Mouse (Mus musculus) left cerebral cortex, adult 2 months (tissue): ENCODE measurements at regions not wholly inside any gene's neighbourhood (a gene's known extent, or its start where the extent isn't known, plus 50 kb on each side); places are given as distances from the start of the nearest gene placed in this dataset.

ENCODE experiments used
- DNase-seq, 2 experiments: peaks; one replicate each; pipeline ENCODE4 v3.0.0; 2021 to 2022; ENCODE audit warnings: low spot score in 2 of 2, mixed read lengths in 1 of 2; ENCODE audit errors: extremely low spot score in 1 of 2
- H3K27ac ChIP-seq: fragments of 200-600 bp; 2 replicates; pipeline ENCODE4 v1.8.1; 2022
- H3K4me3 ChIP-seq: fragments of 200-600 bp; 2 replicates; pipeline ENCODE4 v1.8.1; 2022
- CTCF ChIP-seq: fragments of 200-600 bp; IDR thresholded peaks from 2 replicates; pipeline ENCODE4 v1.8.1; 2022; ENCODE audit warnings: antibody characterized with exemption, mild to moderate bottlenecking, moderate library complexity
- intact Hi-C: fragments of 180-260 bp; cut with DNase I; formaldehyde crosslinking; loops from one replicate; pipeline ENCODE4 v1.15.1; 2025

- intact Hi-C loops, result no loop called here
- H3K27ac ChIP-seq, result no peak overlapping the region
- H3K4me3 ChIP-seq, result no peak overlapping the region
- no peak for TF ChIP-seq CTCF
- no peak for DNase-seq
Measured at GRCm38 (mm10) chr7:65802306-65802705, 59.2 kb upstream of the Pcsk6 start.

GRCm38 (mm10) chr7:65802806-65803205, 58.7 kb upstream of the Pcsk6 start:
- DNase-seq, result no peak
- TF ChIP-seq CTCF, result no peak
- Histone ChIP-seq H3K4me3 (no peak overlapping the region), H3K27ac (no peak overlapping the region)
- intact Hi-C loops, result no loop called here

GRCm38 (mm10) chr7:65803422-65804303, 57.9 kb upstream of the Pcsk6 start:
- no peak for DNase-seq
- intact Hi-C loops, result no loop called here
- Histone ChIP-seq H3K4me3 (no peak overlapping the region), H3K27ac (no peak overlapping the region)
- no peak for TF ChIP-seq CTCF
